Mouse (Mus musculus) embryonic fibroblast, embryonic 13.5 days (primary cell): ENCODE measurements around the gene A4galt.

Experiments used
- CTCF ChIP-seq: IDR thresholded peaks from 2 replicates; pipeline ENCODE4 v1.5.1; 2011; ENCODE audit warnings: mild to moderate bottlenecking, control low read depth, low read length, moderate library complexity, borderline replicate concordance; ENCODE audit not compliant: insufficient read depth
- POLR2A ChIP-seq: IDR thresholded peaks from 2 replicates; pipeline ENCODE4 v1.6.1; 2011; ENCODE audit warnings: low read depth, mild to moderate bottlenecking, control low read depth, low read length, moderate library complexity

DNA sequence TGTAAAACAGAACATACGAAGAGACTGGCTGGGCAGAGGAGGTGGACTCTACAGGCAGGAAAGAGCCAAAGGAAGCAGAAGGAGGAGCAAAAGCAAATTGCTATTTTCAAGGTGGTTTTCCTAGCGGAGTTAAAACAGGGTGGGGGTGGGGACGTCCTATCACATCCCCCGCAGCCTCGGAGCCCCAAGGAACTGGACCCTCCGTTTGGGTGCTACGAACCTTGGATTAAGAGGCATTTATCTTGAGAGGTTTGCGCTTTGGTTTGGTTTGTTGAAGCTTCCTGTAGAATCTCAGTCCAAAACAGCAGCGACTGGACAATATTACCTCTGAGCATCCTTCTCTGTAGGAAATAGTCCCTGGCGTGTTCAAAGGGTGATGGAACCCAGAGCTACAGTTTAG lies 41.9 kb downstream of the A4galt start:
- TF ChIP-seq CTCF (no peak), POLR2A (no peak)
